Mouse (Mus musculus) lung, postnatal 10 days (tissue): Measurements from ENCODE around the gene Tyrobp.

Experiments used
- DNase-seq: peaks from one replicate; pipeline ENCODE4 v3.0.0; 2021

Gene Tyrobp

DNA sequence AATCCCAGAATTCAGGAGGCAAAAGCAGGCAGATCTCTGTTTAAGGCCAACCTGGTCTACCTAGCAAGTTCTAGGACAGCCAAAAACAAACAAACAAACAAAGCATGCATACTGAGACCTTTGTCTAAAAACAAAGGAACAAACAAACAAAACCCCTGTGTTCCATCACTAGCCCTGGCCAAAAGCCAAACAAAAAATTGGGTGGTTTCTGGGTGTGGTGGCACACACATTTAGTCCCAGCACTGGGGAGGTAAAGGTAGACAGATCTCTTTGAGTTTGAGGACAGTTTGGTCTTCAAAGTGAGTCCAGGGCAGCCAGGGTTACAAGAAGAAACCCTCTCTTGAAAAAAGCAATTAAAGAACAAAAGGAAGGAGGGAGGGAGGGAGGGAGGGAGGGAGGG, 15.8 kb downstream of the Tyrobp start:
- DNase-seq = no peak

DNA sequence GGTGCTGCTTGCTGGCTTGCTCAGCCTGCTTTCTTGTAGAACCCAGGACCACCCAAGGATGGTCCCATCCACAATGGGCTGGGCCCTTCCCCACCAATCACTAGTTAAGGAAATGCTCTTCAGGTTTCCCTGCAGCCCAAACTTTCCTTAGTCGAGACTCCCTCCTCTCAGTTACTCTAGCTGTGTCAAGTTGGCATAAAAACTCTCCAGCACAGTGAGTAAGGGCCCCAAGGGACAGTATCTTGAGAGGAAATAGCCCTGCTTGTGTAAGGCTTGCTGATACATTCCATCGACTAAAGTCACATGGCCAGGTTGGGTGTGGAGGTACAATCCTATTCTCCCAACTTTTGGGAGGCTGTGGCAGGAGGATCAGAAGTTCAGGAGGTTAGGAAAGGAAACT, 16.6 kb downstream of the Tyrobp start:
- DNase-seq = no peak

GRCm38 (mm10) chr7:30431793-30432192, 18.2 kb downstream of the Tyrobp start:
- peak; percentile 74 for DNase-seq

GRCm38 (mm10) chr7:30434238-30434637, 20.7 kb downstream of the Tyrobp start:
- DNase-seq = peak; percentile 80

GRCm38 (mm10) chr7:30434701-30435100, 21.1 kb downstream of the Tyrobp start:
- no peak for DNase-seq

DNA sequence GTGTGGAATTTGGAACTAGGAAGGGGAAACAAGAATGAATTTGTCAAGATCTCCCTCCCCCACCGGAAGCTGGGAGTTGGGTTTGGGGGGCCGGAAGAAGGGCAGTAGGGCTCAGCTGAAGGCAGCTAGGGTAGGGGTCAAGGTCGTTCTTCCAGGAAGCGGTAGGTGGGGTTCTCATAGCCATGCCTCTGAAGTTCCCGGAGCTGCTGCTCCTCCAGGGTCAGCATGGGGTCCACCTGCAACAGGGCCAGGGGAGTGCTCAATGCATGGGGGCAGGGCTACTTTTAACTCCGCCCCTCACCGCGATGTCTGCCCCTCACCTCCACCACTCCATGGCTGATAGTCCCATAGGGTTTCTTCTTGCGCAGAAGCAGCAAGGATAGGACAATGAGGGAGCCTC, 21.6 kb downstream of the Tyrobp start:
- no peak for DNase-seq

DNA sequence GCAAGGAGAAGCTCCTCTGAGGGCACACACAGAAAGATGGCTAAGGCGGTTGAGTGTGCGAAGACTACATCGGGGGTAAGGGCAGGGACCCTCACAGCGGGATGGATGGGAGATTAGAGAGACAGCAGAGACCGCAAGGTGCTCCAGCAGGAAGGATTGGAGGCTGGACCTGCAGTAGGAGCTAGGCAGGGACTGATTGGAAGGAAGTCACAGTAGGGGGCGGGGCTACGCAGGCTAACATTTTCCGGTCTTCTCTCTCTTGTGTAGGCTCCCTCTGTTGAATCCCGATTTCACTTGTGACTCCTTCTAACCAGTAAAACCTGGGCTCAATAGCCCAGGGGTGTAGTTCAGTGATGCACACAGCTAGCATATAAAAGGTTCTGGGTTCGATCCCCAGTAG, 23.3 kb downstream of the Tyrobp start:
- DNase-seq = no peak

- DNase-seq = no peak
Measured at GRCm38 (mm10) chr7:30439734-30440133, 26.2 kb downstream of the Tyrobp start.

DNA sequence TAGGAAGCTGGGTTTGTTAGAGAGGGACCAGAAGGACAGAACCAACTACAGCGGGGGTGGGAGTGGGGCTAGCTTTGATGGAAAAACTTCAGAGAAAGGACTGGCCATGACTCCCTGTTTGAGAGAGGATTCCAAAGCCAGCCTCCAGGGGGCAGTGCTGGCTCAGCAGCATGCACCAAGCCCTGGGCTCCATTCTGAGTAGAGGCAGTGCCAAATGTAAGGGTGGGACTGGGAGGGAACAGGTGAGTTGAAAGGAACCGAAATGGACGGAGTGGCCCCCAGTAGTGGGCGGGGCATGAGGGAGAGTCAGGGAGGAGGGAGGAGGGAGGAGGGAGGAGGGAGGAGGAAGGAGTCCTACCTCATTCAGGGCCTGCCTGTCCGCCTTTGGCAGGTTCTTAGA, 27.1 kb downstream of the Tyrobp start:
- peak; percentile 57 for DNase-seq

DNA sequence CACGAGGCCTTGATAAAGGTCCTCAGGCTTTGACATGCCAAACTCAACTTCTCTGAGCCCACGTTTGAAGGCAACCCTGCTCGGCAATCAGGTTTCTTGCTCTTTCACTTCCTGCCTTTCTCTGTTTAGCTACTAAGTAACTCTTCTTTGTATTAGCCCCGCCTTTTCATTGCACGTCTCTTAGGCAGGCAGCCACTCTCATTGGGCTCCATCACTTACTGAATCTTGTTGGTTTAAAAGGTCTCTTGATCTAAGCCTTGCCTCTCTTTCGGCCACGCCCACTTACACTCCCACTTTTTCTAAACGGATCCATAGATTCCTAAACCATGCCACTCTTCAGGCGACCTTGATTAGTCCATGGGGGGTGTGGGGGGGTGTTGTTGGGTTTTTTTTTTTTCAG, 30.1 kb downstream of the Tyrobp start:
- DNase-seq = no peak

DNA sequence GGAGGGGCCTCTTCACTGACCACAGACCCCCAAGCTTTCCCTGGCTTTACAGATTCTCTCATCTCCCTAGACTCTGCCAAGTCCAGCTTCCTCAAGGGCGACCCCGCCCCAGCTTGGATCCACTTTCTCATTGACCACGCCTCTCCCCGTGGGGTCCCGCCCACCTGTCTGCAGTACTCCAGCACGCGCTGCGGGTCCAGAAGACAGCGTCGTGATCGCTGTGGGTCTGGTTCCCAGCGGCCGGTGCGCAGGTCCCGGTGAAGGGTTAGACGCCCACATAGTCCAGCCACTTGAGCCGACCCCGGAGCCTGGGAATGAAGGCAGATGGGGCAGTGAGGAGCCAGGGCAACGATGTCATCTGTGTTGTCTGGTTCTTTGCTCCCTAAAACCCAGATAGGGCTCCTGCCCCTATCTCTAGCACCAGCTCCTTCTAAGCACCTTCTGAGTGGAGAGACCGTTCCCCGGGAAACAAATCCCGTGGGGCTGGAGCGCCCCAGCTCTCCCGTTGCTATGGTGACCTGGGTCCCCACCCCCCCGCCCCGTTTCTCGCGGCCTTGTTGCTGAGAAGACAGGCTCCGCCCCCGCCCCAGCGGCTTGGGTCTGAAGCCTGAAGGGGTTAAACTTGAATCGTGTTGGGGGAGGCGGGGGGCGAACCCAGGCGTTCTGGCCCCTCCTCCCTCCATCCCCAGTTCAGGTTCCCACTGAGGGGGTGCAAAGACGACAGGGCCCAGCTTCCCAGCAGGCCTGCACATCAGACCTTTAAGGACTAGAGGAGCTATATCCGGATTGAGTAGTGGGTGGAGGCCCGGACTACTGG, 30.8 kb downstream of the Tyrobp start:
- peak; percentile 54 for DNase-seq

DNA sequence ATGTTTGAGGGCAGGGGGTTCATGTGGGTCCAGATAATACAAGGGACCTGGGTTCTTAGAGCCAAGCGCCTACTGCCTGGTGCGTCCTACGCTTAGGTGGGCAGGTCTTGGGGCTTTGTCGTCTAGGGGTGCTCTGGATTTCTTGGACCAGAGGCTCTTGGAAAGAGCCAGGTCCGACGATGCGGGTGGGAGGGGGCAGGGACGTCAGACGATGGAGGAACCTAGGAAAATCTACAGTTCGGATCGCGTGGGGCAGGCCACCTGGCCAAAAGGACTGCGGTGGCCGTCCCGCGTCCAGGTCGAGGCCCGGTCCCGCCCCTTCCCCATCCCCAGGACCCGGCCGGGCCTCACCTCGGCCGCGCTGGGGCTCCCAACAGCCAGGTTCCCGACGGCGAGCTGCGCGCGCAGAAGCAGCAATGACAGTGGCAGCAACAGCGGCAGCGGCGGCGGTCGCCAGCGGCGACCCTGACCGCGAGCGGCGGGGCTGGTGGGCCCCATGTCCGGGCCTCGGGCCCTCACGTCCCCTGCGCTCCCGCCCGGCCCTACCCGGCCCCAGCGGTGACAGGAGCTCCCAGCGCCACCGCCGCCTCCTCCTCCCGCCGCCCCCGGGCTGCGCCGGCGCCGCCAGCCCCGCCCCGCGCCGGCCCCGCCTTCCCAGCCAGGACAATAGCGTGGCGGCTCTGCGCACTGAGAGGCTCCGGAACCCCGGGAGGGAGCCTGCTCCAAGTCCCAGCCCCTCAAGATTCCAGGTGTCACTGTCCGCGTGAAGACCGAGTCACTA, 31.6 kb downstream of the Tyrobp start, which contains the start of gene Aplp1:
Gene Aplp1 (minus strand): TSS at position 565 of the 781 bp plus-strand sequence.
- peak; percentile 68 for DNase-seq

GRCm38 (mm10) chr7:30450241-30450640, 36.7 kb downstream of the Tyrobp start:
- DNase-seq = no peak

DNA sequence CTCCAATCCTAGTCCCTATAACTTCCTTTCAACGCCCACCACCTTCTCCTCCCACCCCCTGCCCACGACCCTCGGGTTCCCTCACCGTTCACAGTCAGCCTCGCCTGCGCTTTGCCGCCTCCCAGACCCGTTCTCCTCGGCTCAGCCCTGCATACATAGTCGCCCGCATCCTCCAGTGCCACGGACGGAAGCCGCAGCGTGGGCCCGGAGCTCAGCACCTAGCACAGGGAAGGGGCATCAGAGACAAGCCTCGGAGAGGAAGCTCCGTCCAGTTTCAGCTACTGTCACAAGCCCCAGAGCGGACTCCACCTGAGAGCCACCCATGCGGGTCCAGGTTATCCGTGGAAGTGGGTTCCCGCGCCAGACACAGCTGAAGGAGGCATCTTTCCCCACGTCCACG, 39.8 kb downstream of the Tyrobp start:
- DNase-seq = no peak

- peak; percentile 45 for DNase-seq
Measured at GRCm38 (mm10) chr7:30453766-30454165, 40.2 kb downstream of the Tyrobp start.

GRCm38 (mm10) chr7:30454259-30454658, 40.7 kb downstream of the Tyrobp start:
- no peak for DNase-seq

GRCm38 (mm10) chr7:30456487-30456886, 42.9 kb downstream of the Tyrobp start:
- no peak for DNase-seq

- no peak for DNase-seq
Measured at GRCm38 (mm10) chr7:30456911-30457628, 43.5 kb downstream of the Tyrobp start.

DNA sequence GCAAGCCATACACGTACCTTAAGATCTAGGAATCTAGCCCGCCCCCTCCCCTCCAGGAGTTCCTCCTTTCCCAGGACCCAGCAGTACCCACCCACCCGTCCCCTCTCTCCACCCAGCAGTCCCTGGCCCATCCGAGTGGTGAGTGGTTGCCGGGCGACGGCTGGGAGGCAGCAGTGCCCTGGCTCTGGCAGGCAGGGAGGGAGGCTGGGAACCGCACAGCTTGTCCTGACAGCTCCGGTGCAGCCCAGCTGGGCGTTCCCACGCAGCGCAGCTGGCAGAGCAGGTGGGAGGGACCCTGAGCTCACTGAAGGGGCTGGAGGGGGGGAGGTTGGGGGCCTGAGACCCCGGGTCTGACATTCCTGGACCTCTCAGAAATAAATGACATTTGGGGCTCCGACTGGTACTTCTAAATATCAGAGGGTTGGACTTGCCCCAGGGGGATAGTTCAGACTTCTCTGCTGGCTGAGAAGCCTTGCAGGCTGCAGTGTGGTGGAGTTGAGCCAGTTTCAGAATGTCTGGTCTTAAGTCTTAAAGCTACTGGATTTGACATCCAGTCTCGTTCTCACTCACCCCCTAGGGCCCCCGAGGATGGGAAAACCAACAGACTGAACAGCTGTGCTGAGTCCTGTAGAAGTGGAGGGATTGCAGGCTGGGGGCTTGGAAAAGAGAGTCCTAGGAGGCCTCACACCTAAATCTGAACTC, 44.2 kb downstream of the Tyrobp start, which contains the start of the genes Kirrel2 and Nphs1:
Gene Kirrel2 (minus strand): TSS at position 62 of the 702 bp plus-strand sequence.
Gene Nphs1 (plus strand): TSS at position 687 of the 702 bp plus-strand sequence.
- no peak for DNase-seq

GRCm38 (mm10) chr7:30459484-30459883, 45.9 kb downstream of the Tyrobp start:
- DNase-seq = no peak

GRCm38 (mm10) chr7:30463568-30463967, 50.0 kb downstream of the Tyrobp start:
- no peak for DNase-seq

GRCm38 (mm10) chr7:30463996-30464395, 50.4 kb downstream of the Tyrobp start:
- DNase-seq = no peak
